Mouse (Mus musculus): ENCODE measurements around the gene Rab30.

DNA sequence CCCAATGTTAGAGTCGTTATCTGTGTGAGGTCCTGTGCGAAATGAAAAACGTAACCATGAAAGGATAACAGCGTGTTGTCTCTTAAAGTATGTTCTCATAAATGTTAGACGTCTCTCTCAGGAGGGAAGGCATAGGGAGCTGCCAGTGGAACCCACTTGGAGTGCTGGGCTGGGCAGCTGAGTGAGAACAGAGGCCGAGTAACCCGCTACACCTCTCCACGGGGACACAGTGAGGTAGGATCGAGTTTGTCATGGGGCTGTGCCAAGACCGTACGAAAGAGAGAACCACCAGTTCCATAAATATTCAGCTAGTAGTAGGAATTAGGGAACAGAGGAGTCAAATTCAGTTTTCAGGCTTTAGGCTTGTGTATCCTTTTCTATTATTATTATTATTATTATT lies 42.5 kb downstream of the Rab30 start:
- TF ChIP-seq MYOG (IDR thresholded peaks at IDR 0.05; ENCODE audit: control insufficient read depth, extremely low read depth, insufficient read length) (no peak), CTCF (IDR thresholded peaks at IDR 0.05; ENCODE audit: control insufficient read depth, insufficient read depth, insufficient read length) (no peak), MAX (IDR thresholded peaks at IDR 0.05) (no peak), USF1 (IDR thresholded peaks at IDR 0.05; ENCODE audit: low read depth) (no peak), FOSL1 (IDR thresholded peaks at IDR 0.05; ENCODE audit: insufficient read depth, low read length, poor library complexity, severe bottlenecking) (no peak), CEBPB (IDR thresholded peaks at IDR 0.05; ENCODE audit: low read depth) (no peak), MYOD1 (IDR thresholded peaks at IDR 0.05; ENCODE audit: control insufficient read depth, insufficient read length, low read depth) (no peak)

Measured in C2C12 (cell line).